Mouse (Mus musculus) G1E (cell line): ENCODE measurements around the gene Ptprs.

ENCODE experiments used
- CTCF ChIP-seq: IDR thresholded peaks from 2 replicates; pipeline ENCODE4 v1.5.1; 2012; ENCODE audit warnings: low read depth, low read length, inconsistent platforms, mixed read lengths
- GATA1 ChIP-seq: IDR thresholded peaks from 2 replicates; pipeline ENCODE4 v1.6.1; 2012; ENCODE audit warnings: borderline replicate concordance, low read length, inconsistent platforms, mixed read lengths
- GATA2 ChIP-seq: IDR thresholded peaks from 2 replicates; pipeline ENCODE4 v1.6.1; 2012; ENCODE audit warnings: low read depth, low read length, inconsistent platforms, borderline replicate concordance
- POLR2AphosphoS5 ChIP-seq: IDR thresholded peaks from 2 replicates; pipeline ENCODE4 v1.6.1; 2012; ENCODE audit warnings: low read depth, low read length, inconsistent platforms; ENCODE audit not compliant: insufficient replicate concordance
- TAL1 ChIP-seq: conservative IDR thresholded peaks from 2 replicates; pipeline ENCODE4 v1.6.1; 2012; ENCODE audit warnings: low read depth, low read length, inconsistent platforms, mixed read lengths

GRCm38 (mm10) chr17:56381183-56381582 is 95.1 kb downstream of the Ptprs start:
- no peak for TF ChIP-seq GATA1
- no peak for TF ChIP-seq POLR2AphosphoS5
- no peak for TF ChIP-seq CTCF
- no peak for TF ChIP-seq TAL1
- TF ChIP-seq GATA2: no peak
